Mouse (Mus musculus) hindbrain, embryonic 15.5 days (tissue): Measurements from ENCODE around the gene Olfr1256. TPM values are rescaled to one million over a fixed set of nuclear protein-coding genes. Genes with fewer than 3 reads are reported as not detected.

Source experiments
- ATAC-seq: fragments of 200-750 bp; cut with Nextera tagmentation; 2 replicates; pipeline ENCODE4 v1.8.0; 2017; ENCODE audit warnings: low read depth, moderate number of reproducible peaks, moderate TSS enrichment; ENCODE audit not compliant: low FRiP score
- H3K27ac ChIP-seq: fragments of 300-500 bp; sonication (generic); replicated peaks from 2 replicates; pipeline ENCODE4 v1.5.1; 2015; ENCODE audit warnings: mild to moderate bottlenecking, inconsistent platforms
- H3K27me3 ChIP-seq: fragments of 300-500 bp; sonication (generic); 2 replicates; pipeline ENCODE4 v1.6.1; 2015; ENCODE audit warnings: control low read depth, inconsistent platforms
- H3K36me3 ChIP-seq: fragments of 300-500 bp; sonication (generic); 2 replicates; pipeline ENCODE4 v1.6.1; 2015; ENCODE audit warnings: control low read depth, inconsistent platforms
- H3K4me1 ChIP-seq: fragments of 300-500 bp; sonication (generic); replicated peaks from 2 replicates; pipeline ENCODE4 v1.6.1; 2015; ENCODE audit warnings: control low read depth, inconsistent platforms
- H3K4me2 ChIP-seq: fragments of 300-500 bp; sonication (generic); 2 replicates; pipeline ENCODE4 v1.6.1; 2015; ENCODE audit warnings: moderate library complexity, mild to moderate bottlenecking, inconsistent platforms
- H3K4me3 ChIP-seq: fragments of 300-500 bp; sonication (generic); 2 replicates; pipeline ENCODE4 v1.5.1; 2015; ENCODE audit warnings: mild to moderate bottlenecking, inconsistent platforms
- H3K9ac ChIP-seq: fragments of 300-500 bp; sonication (generic); 2 replicates; pipeline ENCODE4 v1.6.1; 2015; ENCODE audit warnings: inconsistent platforms
- H3K9me3 ChIP-seq: fragments of 300-500 bp; sonication (generic); 2 replicates; pipeline ENCODE4 v1.6.1; 2016; ENCODE audit warnings: control low read depth, inconsistent platforms
- WGBS: fragments of 180-500 bp; shearing (Covaris S2); methylation state at CpG from one replicate; pipeline ENCODE4 v1.1.7; 2015; 5-methylcytosine and 5-hydroxymethylcytosine counted together
- polyA plus RNA-seq: library from polyadenylated mRNA; unstranded; fragments of >200 nt; fragmentation: Nextera tagmentation; extraction: Ambion mirVana; gene quantifications from 2 replicates; pipeline ENCODE4 v1.2.1, GENCODE M21; 2015

The Olfr1256 gene
- polyA plus RNA-seq: not detected in 2 replicates

- no peaks in the 10 kb centered on the region for H3K4me1 ChIP-seq
- H3K27me3 ChIP-seq: no peaks in the 10 kb centered on the region
- no peak within 1 kb of the TSS for H3K4me2 ChIP-seq
- H3K36me3 ChIP-seq: no peaks in the 10 kb centered on the region
- H3K4me3 ChIP-seq: no peak within 1 kb of the TSS
- H3K9me3 ChIP-seq: no peaks in the 10 kb centered on the region
- WGBS: 54% methylated on average over 2 of the region's 2 CpGs
- ATAC-seq: no peak
- H3K9ac ChIP-seq: no peak within 1 kb of the TSS
- H3K27ac ChIP-seq: no peak within 1 kb of the TSS
These were observed at the start of gene Olfr1256 for GRCm38 (mm10) chr2:89841455-89841854. TSS of gene Olfr1256 (minus strand) at chr2:89841555.

GRCm38 (mm10) chr2:89878137-89878536 is 36.8 kb upstream of the Olfr1256 start, which contains the start of gene Olfr1257:
TSS of gene Olfr1257 (plus strand) at chr2:89878437.
- Histone ChIP-seq H3K4me2 (no peak within 1 kb of the TSS), H3K36me3 (no peaks in the 10 kb centered on the region), H3K27ac (no peak within 1 kb of the TSS), H3K4me1 (no peaks in the 10 kb centered on the region), H3K9me3 (no peaks in the 10 kb centered on the region), H3K9ac (no peak within 1 kb of the TSS), H3K4me3 (no peak within 1 kb of the TSS), H3K27me3 (no peaks in the 10 kb centered on the region)
- ATAC-seq: no peak
- 89% methylated on average over 1 of the region's 1 CpGs for WGBS

GRCm38 (mm10) chr2:89849230-89849629 is 7.9 kb upstream of the Olfr1256 start:
- no peak overlapping the region for H3K4me2 ChIP-seq
- 93% methylated on average over 1 of the region's 1 CpGs for WGBS

GRCm38 (mm10) chr2:89848105-89848504 is 6.8 kb upstream of the Olfr1256 start, which contains the start of gene Olfr48:
TSS of gene Olfr48 (minus strand) at chr2:89848205.
- H3K36me3 ChIP-seq: no peaks in the 10 kb centered on the region
- 82% methylated on average over 5 of the region's 5 CpGs for WGBS
- no peak within 1 kb of the TSS for H3K9ac ChIP-seq
- no peaks in the 10 kb centered on the region for H3K4me1 ChIP-seq
- no peak for ATAC-seq
- H3K4me2 ChIP-seq: no peak within 1 kb of the TSS
- H3K4me3 ChIP-seq: no peak within 1 kb of the TSS
- H3K27me3 ChIP-seq: no peaks in the 10 kb centered on the region
- no peak within 1 kb of the TSS for H3K27ac ChIP-seq
- no peaks in the 10 kb centered on the region for H3K9me3 ChIP-seq

More at GRCm38 (mm10) chr2:89849230-89849629, 7.9 kb upstream of the Olfr1256 start:
- H3K9me3 ChIP-seq: no peaks in the 10 kb centered on the region
- ATAC-seq: no peak
- H3K4me3 ChIP-seq: no peak overlapping the region
- H3K4me1 ChIP-seq: no peaks in the 10 kb centered on the region
- H3K27me3 ChIP-seq: no peaks in the 10 kb centered on the region
- H3K27ac ChIP-seq: no peak overlapping the region
- no peak overlapping the region for H3K9ac ChIP-seq
- H3K36me3 ChIP-seq: no peaks in the 10 kb centered on the region

GRCm38 (mm10) chr2:89820216-89820615 is 21.1 kb downstream of the Olfr1256 start:
- H3K4me3 ChIP-seq: no peak overlapping the region
- WGBS: 84% methylated on average over 1 of the region's 1 CpGs
- no peaks in the 10 kb centered on the region for H3K36me3 ChIP-seq
- H3K4me2 ChIP-seq: no peak overlapping the region
- H3K4me1 ChIP-seq: no peaks in the 10 kb centered on the region
- no peak overlapping the region for H3K27ac ChIP-seq
- H3K9ac ChIP-seq: no peak overlapping the region
- no peaks in the 10 kb centered on the region for H3K27me3 ChIP-seq
- ATAC-seq: no peak
- H3K9me3 ChIP-seq: no peaks in the 10 kb centered on the region

- no peaks in the 10 kb centered on the region for H3K9me3 ChIP-seq
These were observed 29.6 kb downstream of the Olfr1256 start, which contains the start of gene Olfr1255 for GRCm38 (mm10) chr2:89811751-89812150. TSS of gene Olfr1255 (plus strand) at chr2:89812051.

GRCm38 (mm10) chr2:89810751-89811150 is 30.6 kb downstream of the Olfr1256 start:
- Histone ChIP-seq H3K9me3 (no peaks in the 10 kb centered on the region), H3K9ac (no peak overlapping the region), H3K36me3 (no peaks in the 10 kb centered on the region), H3K4me1 (no peaks in the 10 kb centered on the region), H3K4me2 (no peak overlapping the region), H3K4me3 (no peak overlapping the region), H3K27me3 (no peaks in the 10 kb centered on the region), H3K27ac (no peak overlapping the region)
- no peak for ATAC-seq
- 86% methylated on average over 2 of the region's 2 CpGs for WGBS

More at GRCm38 (mm10) chr2:89811751-89812150, 29.6 kb downstream of the Olfr1256 start, which contains the start of gene Olfr1255:
- WGBS: 94% methylated on average over 3 of the region's 3 CpGs
- H3K4me1 ChIP-seq: no peaks in the 10 kb centered on the region
- no peak within 1 kb of the TSS for H3K9ac ChIP-seq
- no peaks in the 10 kb centered on the region for H3K27me3 ChIP-seq
- H3K4me2 ChIP-seq: no peak within 1 kb of the TSS
- H3K4me3 ChIP-seq: no peak within 1 kb of the TSS
- no peaks in the 10 kb centered on the region for H3K36me3 ChIP-seq
- H3K27ac ChIP-seq: no peak within 1 kb of the TSS
- no peak for ATAC-seq

- WGBS: 95% methylated on average over 3 of the region's 3 CpGs
- Histone ChIP-seq H3K9me3 (no peaks in the 10 kb centered on the region), H3K27ac (no peak overlapping the region), H3K27me3 (no peaks in the 10 kb centered on the region), H3K9ac (no peak overlapping the region), H3K4me3 (no peak overlapping the region), H3K4me1 (no peaks in the 10 kb centered on the region), H3K36me3 (no peaks in the 10 kb centered on the region), H3K4me2 (no peak overlapping the region)
- no peak for ATAC-seq
These were observed 41.8 kb downstream of the Olfr1256 start for GRCm38 (mm10) chr2:89799583-89799982.

- H3K27me3 ChIP-seq: no peaks in the 10 kb centered on the region
- H3K9me3 ChIP-seq: no peaks in the 10 kb centered on the region
- no peaks in the 10 kb centered on the region for H3K4me1 ChIP-seq
- H3K9ac ChIP-seq: no peak within 1 kb of the TSS
- no peak for ATAC-seq
- H3K27ac ChIP-seq: no peak within 1 kb of the TSS
- H3K4me3 ChIP-seq: no peak within 1 kb of the TSS
- no peak within 1 kb of the TSS for H3K4me2 ChIP-seq
- no peaks in the 10 kb centered on the region for H3K36me3 ChIP-seq
These were observed 47.8 kb downstream of the Olfr1256 start, which contains the start of gene Olfr1254 for GRCm38 (mm10) chr2:89793519-89793918. TSS of gene Olfr1254 (minus strand) at chr2:89793619.

Other genes with a start within 250 kb of the Olfr1256 start
- gene Olfr1246, start 248.4 kb downstream of the Olfr1256 start, polyA plus RNA-seq: not detected in 2 replicates
- gene Olfr1247, start 227.4 kb downstream of the Olfr1256 start, polyA plus RNA-seq: not detected in 2 replicates
- not detected in 2 replicates for gene Olfr1248, start 223.3 kb downstream of the Olfr1256 start, polyA plus RNA-seq
- not detected in 2 replicates for gene Olfr1249, start 206.6 kb downstream of the Olfr1256 start, polyA plus RNA-seq
- not detected in 2 replicates for gene Olfr1250, start 180.1 kb downstream of the Olfr1256 start, polyA plus RNA-seq
- not detected in 2 replicates for gene Olfr1251, start 169.6 kb downstream of the Olfr1256 start, polyA plus RNA-seq
- gene Olfr1252, start 116.5 kb downstream of the Olfr1256 start, polyA plus RNA-seq: not detected in 2 replicates
- gene Olfr1253, start 84.5 kb downstream of the Olfr1256 start, polyA plus RNA-seq: not detected in 2 replicates
- gene Olfr1254, start 47.9 kb downstream of the Olfr1256 start, polyA plus RNA-seq: not detected in 2 replicates
- gene Olfr1255, start 29.5 kb downstream of the Olfr1256 start, polyA plus RNA-seq: not detected in 2 replicates
- gene Olfr48, start 6.7 kb upstream of the Olfr1256 start, polyA plus RNA-seq: 0.12 TPM in 1 of 2 replicates, not detected in the other
- not detected in 2 replicates for gene Olfr1257, start 36.9 kb upstream of the Olfr1256 start, polyA plus RNA-seq
- not detected in 2 replicates for gene Olfr1258, start 85.8 kb upstream of the Olfr1256 start, polyA plus RNA-seq
- not detected in 2 replicates for gene Olfr1259, start 107.1 kb upstream of the Olfr1256 start, polyA plus RNA-seq
- gene Olfr1260, start 132.8 kb upstream of the Olfr1256 start, polyA plus RNA-seq: not detected in 2 replicates
- not detected in 2 replicates for gene Olfr1261, start 149.7 kb upstream of the Olfr1256 start, polyA plus RNA-seq
- not detected in 2 replicates for gene Olfr1262, start 158.6 kb upstream of the Olfr1256 start, polyA plus RNA-seq
- gene Olfr1263, start 170.6 kb upstream of the Olfr1256 start, polyA plus RNA-seq: not detected in 2 replicates
- not detected in 2 replicates for gene Olfr1264, start 184.0 kb upstream of the Olfr1256 start, polyA plus RNA-seq
- not detected in 2 replicates for gene Olfr1265, start 193.8 kb upstream of the Olfr1256 start, polyA plus RNA-seq
- not detected in 2 replicates for gene Olfr140, start 222.0 kb upstream of the Olfr1256 start, polyA plus RNA-seq